Mouse (Mus musculus) megakaryocyte progenitor cell, adult 5-6 weeks (primary cell): Measurements from ENCODE around the gene Odf2. TPM values are rescaled to one million over a fixed set of nuclear protein-coding genes. Genes with fewer than 3 reads are reported as not detected.
A peak's percentile ranks its signal among the peaks of the same experiment; 100 is the strongest.
"Not testable (repeated sequence)": the region's sequence is repeated elsewhere in the genome, so short reads cannot be mapped to it uniquely, and the experiment has no call there.

Experiments
- ATAC-seq: replicated peaks from 2 replicates; pipeline ENCODE4 v1.8.0; 2016; ENCODE audit warnings: mild to moderate bottlenecking, moderate TSS enrichment, inconsistent platforms; ENCODE audit not compliant: poor library complexity
- total RNA-seq, 2 experiments: library from RNA; stranded (forward) in 1 of 2; stranded (reverse) in 1 of 2; fragments of 157-497, 149-512 nt in 1 of 2; fragments of 200-1000 nt in 1 of 2; gene quantifications; 2 replicates each; pipeline versions ENCODE4 v1.2.3 to v1.2.4; 2015 to 2017

Odf2 gene
- total RNA-seq, 2 experiments from 2014 or later = 47.6 to 81.5 TPM

DNA sequence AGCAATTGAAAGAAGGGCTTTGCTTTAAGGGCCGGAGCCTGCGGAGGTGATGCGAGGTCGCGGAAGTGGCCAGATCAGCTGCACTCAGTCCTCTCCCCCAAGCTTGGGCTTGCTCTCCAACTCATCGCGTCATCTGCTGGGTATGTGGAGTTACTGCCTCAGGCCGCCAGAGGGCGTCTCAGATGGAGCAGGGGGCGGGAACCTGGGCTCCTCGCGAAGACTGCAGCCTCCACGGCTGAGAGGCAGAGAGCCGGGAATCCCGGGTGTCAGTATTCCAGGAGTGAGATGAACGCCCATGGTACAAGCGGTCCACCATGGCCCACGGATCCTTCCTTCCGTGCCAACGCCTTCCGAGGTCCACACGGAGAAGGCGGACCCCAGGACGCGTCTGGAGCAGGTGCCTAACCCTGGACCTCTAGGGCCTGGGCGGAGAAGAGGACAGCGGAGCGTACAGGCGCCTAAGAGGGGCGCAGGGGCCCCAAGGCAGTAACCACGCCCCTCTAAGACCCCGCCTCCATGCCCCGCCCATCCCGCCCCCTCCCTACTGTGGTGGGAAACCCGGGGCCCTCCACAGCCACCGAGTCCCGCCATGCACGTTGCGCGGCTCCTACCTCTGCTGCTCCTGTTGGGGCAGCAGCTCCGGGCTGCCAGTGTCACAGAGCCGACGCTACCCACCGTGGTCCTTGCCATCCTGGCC lies 19.9 kb upstream of the Odf2 start, which contains the start of gene Cercam:
Gene Cercam, plus strand, starts transcription at position 216 of the 697 bp plus-strand sequence.
- peak; percentile 81 for ATAC-seq

DNA sequence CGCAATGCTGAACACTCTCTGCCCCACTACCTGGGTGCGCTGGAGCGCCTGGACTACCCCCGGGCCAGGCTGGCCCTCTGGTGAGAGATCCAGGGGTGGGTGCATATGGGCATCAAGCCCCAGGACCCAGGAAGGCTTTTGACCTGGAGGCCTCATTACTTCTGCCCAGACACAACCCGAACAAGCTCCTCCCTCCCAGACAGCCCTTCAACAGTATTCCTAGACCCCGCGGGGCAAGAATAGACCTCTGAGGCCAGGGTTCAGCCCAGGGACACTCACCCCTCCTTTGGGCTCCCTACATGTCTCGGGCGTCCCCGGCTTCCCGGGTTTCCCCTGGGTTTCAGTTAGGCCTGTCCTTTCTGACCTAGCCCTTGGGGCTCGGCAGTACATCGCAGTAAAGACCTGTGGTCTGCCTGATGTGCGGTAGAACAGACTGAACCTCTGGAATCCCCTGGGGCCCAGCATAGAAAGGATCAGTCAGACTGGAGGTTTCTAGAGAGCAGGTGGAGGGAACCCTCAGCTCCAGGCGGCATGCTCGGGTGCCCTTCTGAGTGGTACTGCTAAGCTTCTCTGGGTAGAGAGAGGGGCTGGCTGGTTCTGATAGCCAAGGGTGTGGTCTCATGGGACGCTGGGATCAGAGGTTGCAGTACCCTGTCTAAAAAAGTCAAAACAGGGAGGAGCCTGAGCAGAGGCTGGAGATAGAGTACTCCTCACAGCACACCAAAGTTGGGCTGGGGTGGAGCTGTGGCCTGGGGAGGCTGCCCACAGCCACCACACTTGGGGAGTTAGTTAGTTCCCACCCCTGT lies 19.2 kb upstream of the Odf2 start:
- ATAC-seq = peak; percentile 81

DNA sequence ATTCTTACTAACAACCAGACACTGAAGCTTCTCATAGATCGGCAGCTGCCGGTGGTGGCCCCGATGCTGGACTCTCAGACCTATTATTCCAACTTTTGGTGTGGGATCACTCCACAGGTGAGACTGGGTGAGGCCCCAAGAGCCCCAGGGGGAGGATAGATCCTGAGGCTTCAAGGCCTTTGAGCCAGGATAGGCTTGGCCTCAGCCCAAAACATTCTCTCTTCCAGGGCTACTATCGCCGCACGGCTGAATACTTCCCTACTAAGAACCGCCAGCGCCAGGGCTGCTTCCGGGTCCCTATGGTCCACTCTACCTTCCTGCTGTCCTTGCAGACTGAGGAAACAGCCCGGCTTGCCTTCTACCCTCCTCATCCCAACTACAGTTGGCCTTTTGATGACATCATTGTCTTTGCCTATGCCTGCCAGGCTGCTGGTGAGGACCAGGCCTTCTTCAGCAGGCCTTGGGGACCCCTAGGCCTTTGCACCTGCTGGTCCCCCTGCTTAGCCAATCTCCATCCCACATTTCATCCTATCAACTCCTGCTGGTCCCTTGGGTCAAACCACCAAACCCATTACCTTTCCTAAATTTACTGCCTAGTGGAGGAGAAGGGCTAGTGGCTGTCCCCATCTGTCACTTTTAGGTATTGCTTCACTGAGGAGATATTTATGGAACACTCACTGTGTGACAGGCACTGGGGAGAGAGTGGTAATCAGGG lies 16.3 kb upstream of the Odf2 start:
- no peak for ATAC-seq

DNA sequence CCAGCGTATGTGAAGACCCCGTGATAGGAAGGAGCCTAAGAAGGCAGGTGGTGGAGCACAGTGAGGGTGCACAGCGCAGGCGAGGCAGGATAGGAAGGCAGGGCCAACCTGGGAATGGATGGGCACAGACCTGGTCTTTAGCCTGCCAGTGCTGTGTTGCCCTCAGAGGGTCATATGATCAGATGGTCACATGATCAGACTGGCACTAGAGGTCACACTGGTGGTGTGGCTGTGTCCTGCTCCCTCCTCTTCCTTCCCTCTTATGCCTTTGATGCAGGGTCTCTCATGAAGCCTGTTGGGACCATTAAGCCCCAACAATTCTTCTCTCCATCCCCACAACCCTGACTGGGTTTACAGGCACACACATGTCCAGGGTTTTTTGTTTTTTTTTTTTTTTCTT lies 15.2 kb upstream of the Odf2 start:
- no peak for ATAC-seq

DNA sequence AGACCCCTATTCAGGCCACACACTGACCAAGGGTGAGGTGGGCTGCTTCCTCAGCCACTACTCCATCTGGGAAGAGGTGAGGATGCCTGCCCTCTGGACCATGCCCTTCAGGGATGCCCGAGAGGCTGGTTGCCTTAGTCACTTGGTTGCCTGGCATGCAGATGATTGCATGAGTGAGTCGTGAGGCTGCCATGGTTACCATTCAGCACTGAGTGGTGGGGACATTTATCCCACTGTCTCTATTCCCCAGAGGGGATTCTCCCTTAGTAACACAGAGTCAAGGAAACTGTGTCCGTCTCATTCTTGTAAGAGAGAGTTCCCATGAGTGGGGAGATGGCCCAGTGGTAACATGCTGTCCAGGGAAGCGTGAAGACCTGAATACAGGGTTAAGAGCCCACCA lies 11.0 kb upstream of the Odf2 start:
- no peak for ATAC-seq

DNA sequence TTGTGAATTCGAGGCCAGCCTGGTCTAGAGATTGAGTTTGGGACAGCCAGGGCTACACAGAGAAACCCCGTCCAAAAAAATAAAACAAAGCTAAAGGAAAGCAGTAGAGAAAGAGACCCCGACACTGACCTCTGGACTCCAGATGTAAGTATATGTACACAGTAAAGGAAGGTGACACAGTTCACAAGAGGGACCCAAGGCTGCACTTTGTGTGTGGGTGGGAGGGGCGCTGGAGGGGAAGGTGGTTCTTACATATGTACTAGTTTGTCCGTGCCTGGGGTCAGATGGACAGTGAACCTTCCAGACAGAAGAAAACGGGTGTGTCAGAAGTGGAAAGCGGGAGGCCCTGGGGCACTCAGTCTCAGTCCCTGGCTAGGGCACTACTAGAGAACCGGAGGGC lies 9.8 kb upstream of the Odf2 start:
- ATAC-seq = no peak

DNA sequence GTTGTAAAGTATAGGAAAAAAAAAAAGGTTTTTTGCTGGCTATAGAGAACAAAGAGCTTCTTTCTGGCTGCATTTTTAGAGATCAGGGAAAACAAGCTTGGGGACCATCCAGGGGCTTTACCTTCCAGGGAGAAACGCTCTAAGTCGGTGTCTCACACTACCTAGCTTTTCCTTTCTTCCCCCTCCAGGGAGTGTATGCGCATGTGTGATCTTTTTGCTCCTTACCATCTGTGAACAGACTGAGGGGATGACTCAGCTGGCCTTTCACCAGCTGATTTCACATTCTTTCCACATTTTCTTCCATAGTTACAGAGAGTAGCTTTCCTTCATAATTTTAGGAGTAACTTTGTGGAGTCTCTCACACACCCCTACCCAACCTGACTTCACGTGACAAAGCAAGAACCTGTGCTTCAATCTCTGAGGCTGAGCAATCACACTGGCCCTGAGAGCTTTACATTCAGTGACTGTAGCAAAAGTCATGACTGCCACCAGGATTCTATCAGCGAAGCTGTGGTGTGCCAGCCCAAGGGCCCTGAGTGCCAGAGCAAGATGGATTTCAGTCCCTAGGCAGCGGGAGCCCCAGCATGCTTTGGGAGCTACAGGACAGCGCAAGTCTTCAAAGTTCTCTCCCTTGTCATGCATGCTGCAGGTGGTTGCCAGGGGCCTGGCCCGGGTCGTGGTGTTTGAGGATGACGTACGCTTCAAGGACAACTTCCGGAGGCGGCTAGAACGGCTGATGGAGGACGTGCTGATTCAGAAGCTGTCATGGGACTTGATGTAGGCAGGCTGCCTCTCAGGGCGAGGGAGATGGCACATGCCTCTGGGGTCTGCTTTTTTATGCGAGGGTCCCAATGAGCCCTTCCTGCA lies 8.8 kb upstream of the Odf2 start:
- ATAC-seq = no peak

DNA sequence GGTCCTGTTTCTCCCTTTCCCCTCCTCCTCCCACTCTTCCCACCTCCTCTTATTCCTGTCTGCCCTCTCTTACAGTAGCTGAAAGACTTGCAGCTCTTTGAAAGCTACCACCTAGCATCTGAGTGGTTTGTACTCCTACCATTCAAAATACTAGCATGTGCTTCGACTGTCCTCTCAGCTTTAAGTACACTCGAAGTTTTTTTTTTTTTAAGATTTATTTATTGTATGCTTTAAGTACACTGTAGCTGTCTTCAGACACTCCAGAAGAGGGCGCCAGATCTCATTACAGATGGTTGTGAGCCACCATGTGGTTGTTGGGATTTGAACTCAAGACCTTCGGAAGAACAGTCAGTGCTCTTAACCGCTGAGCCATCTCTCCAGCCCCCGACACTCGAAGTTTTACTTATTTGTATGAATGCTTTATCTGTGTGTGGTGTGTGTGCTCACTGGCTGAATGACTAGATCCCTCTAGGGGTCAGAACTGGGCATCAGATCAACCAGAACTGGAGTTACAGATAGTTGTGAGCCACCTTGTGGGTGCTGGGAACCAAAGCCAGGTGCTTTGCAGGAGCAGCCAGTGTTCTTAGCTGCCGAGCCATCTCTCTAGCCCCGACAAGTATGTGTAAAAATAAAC lies 2.2 kb upstream of the Odf2 start:
- not testable (repeated sequence) for ATAC-seq

DNA sequence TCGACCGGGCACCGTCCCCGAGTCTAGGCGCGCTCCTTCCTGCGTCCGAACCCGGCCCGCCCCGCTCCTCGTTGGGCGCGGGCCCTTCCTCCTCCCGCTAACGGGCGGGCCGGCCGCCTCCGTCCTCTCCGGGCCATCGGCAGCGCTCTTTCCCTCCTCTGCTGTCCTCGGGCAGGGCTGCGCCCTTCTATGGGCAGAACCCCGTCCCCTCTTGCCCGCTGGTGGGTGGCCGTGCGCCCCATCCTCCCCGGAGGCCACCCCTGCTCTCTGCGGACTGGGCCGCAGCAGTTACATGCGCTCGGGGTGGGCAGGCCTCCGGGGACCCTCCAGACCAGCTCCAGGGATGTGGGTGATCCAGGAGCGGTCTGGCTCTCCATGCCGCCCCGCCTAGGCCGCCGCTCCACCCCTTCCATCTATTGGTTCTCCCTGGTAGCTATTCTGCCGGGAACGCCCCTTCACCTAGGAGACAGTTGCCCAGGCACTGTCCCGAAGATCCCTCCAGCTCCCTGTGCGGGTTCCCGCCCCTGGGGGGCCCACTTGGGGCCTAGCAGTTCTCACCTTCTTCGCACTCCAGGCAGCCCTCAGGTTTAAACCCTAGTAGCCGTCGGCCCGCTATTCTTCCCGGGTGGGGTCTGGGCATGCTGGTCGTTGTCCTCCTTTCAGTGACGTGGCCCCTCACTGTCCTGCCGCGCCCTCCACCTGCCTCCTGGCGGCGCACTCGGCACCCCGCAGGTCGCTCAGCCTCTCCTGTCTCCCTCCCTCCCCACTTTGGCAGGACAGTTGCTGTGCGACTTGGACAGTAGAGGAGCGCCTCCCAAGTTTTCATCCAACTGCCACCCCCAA lies 1.2 kb downstream of the Odf2 start:
- ATAC-seq = peak; percentile 73

DNA sequence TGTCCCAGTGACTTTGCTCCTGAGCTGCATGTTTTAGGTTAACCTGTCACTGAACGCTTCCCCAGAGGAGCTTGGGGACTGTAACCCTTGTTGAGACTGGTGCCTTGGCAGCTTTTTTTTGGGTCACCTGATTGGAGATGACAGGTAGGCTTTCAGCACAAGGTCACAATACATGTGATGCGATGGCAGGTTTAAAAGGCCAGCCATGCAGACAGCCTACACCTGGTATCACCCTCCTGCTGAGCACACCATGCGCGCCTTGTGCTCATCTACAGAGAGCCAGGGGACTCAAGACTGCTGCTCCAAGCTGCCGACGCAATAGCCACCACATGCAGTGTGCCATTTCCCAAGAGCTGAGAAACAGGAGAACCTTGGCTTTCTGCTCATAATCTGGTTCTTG lies 2.8 kb downstream of the Odf2 start:
- ATAC-seq = no peak

DNA sequence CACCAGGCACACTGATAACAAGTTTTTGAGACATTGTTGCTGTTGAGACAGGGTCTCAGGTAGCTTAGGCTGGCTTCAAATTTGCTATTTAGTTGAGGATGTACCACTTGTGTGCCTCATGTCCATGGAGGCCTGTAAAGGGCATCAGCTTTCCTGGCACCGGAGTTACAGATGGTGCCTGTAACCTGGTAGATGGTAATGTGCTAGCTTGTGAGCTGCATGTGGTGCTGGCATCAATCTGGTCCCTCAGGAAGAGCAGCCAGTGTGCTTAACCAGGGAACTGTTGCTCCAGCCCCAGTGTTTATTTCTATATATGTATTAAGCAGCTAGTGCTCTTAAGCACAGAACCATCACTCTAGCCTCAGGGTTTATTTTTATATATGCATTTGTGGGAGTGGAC lies 7.0 kb downstream of the Odf2 start:
- no peak for ATAC-seq

DNA sequence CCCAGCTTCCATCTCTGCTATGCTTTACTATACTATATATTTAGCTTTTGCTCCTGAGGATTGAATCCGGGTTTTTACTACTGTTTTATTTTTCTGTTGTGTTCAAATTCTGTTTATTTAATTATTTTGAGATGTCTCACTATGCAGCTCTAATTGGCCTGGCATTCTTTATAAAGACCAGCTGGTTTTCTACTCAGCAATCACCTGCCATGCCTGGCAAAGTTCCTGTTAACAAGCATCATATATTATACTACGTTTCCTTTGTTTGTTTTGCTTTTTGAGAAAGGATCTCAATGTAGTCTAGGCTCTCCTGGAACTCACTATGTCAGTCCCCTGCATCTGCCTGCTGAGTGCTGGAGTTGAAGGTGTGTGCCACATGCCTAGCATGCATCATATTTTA lies 8.3 kb downstream of the Odf2 start:
- ATAC-seq = no peak

DNA sequence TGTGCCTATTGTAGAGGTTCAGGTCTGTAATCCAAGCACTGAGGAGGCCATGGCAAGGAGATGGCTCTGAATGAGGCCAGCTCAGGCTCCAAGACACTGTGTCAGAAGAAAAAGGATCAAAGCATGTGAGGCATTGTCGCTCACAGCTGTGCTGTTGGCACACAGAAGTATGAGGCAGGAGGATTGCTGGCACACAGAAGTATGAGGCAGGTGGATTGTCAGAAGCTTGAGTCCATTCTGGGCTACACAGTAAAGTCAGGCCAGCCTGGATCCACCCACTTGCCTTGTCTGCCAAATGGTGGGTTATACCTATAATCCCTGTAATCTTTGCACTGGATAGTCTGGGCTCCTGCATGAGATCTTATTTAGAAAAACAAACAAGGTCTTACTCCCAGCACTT lies 9.1 kb downstream of the Odf2 start:
- no peak for ATAC-seq

DNA sequence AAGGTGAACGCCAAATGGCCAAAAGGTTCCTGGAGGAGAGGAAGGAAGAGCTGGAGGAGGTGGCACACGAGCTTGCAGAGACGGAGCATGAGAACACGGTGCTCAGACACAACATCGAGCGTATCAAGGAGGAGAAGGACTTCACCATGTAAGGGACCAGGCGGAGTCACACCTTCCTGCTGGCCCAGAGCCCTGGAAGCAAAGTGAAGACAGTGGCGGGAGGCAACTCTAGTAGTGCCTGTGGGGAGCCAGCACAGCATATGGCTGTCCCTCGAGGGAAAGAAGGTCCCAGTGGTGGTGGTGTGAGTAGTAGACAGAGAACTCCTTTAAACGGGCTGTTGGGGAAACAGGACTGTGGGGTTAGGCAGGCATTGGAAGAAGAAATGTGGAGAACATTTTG lies 13.2 kb downstream of the Odf2 start:
- ATAC-seq = no peak

DNA sequence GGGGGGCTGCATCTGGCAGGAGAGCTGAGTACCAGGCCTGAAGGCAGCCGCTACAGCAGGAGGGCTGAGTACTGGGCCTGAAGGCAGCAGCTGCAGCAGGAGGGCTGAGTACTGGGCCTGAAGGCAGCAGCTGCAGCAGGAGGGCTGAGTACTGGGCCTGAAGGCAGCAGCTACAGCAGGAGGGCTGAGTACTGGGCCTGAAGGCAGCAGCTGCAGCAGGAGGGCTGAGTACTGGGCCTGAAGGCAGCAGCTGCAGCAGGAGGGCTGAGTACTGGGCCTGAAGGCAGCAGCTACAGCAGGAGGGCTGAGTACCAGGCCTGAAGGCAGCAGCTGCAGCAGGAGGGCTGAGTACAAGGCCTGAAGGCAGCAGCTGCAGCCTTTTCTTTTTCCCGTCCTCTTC lies 19.1 kb downstream of the Odf2 start:
- ATAC-seq = not testable (repeated sequence)

DNA sequence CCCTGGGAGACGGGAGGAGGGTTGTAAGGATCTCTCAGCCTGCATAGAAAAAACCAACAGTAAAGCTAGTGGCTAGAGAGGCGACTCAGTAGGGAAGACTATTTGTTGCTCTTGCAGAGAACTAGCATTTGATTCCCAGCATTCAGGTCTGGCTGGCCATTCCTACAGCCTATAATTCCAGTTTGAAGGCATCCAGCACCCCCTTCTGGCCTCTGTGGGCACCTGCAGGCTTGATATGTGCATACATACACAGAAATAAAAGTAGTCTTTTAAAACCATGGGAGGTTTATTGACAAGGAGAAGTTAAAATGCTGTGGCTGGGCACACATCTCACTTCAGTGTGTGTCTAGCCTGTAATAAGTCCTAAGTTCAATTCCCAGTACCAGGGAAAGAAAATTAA lies 21.0 kb downstream of the Odf2 start:
- ATAC-seq = peak; percentile 50; the same call in 1 of the 2 replicates

DNA sequence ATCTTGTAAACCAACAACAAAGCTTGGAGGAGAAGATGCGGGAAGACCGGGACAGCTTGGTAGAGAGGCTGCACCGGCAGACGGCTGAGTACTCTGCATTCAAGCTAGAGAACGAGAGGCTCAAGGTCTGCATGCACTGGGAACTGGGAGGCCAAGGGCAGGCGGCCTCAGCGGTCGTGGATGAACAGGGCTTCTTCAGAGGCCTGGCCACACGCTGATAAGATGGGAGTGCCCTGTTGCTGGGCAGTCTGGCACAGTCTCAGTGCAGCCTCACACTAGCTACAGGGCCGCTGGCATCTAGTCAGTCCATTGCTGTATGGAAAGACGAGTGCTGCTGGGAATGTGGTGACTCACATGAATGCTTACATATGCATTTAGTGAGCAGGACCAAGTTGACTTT lies 28.6 kb downstream of the Odf2 start:
- ATAC-seq = peak; percentile 82

DNA sequence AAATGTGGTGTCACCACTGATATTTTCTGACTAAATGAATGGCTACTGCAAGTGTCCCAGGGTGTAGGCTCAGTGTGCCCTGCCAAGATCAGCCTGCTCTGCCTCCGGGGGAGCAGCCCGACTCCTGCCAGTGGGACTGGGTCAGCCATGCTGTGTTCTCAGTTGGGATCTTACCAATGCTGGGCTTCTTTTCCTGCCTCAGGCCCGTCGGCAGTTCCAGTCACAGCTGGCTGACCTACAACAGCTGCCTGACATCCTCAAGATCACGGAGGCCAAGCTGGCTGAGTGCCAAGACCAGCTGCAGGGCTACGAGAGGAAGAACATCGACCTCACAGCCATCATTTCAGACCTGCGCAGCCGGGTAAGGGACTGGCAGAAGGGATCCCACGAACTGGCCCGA lies 33.0 kb downstream of the Odf2 start:
- no peak for ATAC-seq

DNA sequence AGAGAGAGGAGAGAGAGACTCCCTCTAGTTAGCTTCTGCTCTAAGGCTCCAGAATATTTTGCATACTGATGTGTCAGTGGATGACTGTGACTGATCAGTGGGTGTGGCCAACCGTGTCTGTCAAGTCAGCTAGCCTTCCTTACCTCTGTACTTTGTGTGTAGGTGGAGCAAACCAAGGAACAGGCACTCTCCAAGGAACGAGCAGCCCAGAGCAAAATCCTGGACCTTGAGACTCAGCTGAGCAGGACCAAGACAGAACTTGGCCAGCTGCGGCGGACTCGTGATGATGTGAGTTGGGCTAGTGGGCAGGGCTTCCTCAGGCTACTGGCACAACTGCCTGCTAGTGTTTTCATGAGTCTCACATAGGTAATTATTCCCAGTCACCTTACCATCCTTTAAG lies 37.5 kb downstream of the Odf2 start:
- no peak for ATAC-seq
